Mouse (Mus musculus) spleen, postnatal 14 days (tissue): ENCODE results near the gene Tal1.

Experiments used
- DNase-seq, 2 experiments: peaks; one replicate each; pipeline ENCODE4 v3.0.0; 2021 to 2022; ENCODE audit warnings: low spot score in 2 of 2

Gene Tal1

GRCm38 (mm10) chr4:115113266-115113665, 57.0 kb downstream of the Tal1 start:
- no peak for DNase-seq

GRCm38 (mm10) chr4:115119642-115120041, 63.4 kb downstream of the Tal1 start:
- DNase-seq, result no peak

GRCm38 (mm10) chr4:115121162-115121561, 64.9 kb downstream of the Tal1 start:
- DNase-seq, result no peak
